Mouse (Mus musculus) stomach, postnatal 0 days (tissue): ENCODE measurements around the gene Gm1043.

Experiments used
- CTCF ChIP-seq: IDR thresholded peaks from 2 replicates; pipeline ENCODE4 v1.5.1; 2016; ENCODE audit warnings: antibody characterized with exemption, low read depth, mild to moderate bottlenecking, moderate library complexity
- EP300 ChIP-seq: optimal IDR thresholded peaks from 2 replicates; pipeline ENCODE3; 2016; ENCODE audit warnings: antibody characterized with exemption

- no peak for TF ChIP-seq EP300
- TF ChIP-seq CTCF, result no peak
Observed at GRCm38 (mm10) chr5:37221563-37221962, 136.4 kb downstream of the Gm1043 start.
